13 mouse cellular contexts compared by ENCODE assay signal in the genomic region with DNA sequence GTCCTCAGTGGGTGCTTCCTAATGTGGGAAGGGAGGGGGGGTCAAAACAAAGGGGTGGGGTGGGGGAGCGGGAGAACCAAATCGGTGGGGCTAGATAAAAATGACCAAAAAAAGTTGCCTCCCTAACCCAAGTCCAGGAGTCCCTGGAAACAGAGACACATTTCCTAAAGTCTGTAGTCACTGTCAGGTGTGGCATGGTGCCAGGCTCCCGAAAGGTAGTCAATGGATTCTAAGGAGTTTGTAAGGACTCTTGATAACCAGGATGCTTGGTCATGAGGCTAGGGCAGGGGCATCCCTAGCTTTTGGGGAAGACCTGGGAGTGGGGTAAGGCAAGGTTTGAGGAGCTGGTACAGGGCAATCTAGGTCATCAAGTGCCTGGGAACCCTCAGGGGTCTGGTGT.
"Had no signal": no experiment of that assay in that cellular context is flagged by ENCODE, and none has a peak within 500 bp of the region (broad histone marks: within the 10 kb centered on the region; RNA-seq: fewer than 3 reads in every experiment).

No protein-coding gene starts in this region.

- H3K27me3 ChIP-seq: liver, embryonic 13.5 days; midbrain, embryonic 13.5 days had no signal

- H3K4me2 ChIP-seq: liver, embryonic 13.5 days; midbrain, embryonic 13.5 days had no signal

- ATAC-seq: intestine, embryonic 16.5 days; midbrain, embryonic 13.5 days had no signal

- H3K9me3 ChIP-seq: liver, embryonic 13.5 days; midbrain, embryonic 13.5 days had no signal

- H3K4me3 ChIP-seq: left cerebral cortex, adult 2 months; liver, embryonic 13.5 days; midbrain, embryonic 13.5 days had no signal

- H3K9ac ChIP-seq: liver, embryonic 13.5 days; midbrain, embryonic 13.5 days had no signal

- H3K27ac ChIP-seq: left cerebral cortex, adult 2 months; liver, embryonic 13.5 days; macrophage; midbrain, embryonic 13.5 days had no signal

- DNase-seq: kidney, adult 18-20 months; kidney, adult 9 months; kidney, postnatal 25 days; layer of hippocampus, postnatal 36 days; liver, embryonic 13.5 days; lung, adult 2 months; lung, postnatal 14 days; thymus, adult 18-20 months; thymus, postnatal 36 days had no signal
